Mouse (Mus musculus) E14TG2a.4 (cell line): ENCODE results near the gene Pdlim5.

Source experiments
- CTCF ChIP-seq: conservative IDR thresholded peaks from 2 replicates; pipeline ENCODE4 v1.5.1; 2014; ENCODE audit warnings: low read length
- POU5F1 ChIP-seq: IDR thresholded peaks from 2 replicates; pipeline ENCODE4 v1.6.1; 2014; ENCODE audit warnings: low read length, borderline replicate concordance

DNA sequence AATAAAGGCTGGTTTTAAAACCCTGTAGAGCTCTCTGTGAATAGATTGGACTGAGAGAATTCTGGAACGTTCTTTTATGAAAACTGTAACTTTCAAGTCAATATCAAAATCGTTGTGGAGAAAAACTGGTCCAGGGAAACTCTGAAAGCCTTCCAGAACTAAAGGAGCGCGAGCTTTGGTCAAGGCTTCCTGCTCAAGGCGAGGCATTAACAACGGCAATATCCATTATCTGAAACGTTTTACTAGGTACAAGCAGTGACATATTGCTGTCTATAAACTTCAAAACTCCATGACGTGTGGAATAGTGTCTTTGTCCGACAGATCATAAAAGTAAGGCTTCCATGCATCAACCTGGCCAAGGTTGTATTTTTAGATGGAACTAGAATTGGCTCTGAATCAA is 175.6 kb downstream of the Pdlim5 start:
- TF ChIP-seq CTCF = no peak
- no peak for TF ChIP-seq POU5F1
